Mouse (Mus musculus): ENCODE measurements around the gene Acot10.
"Not testable (repeated sequence)": the region's sequence is repeated elsewhere in the genome, so short reads cannot be mapped to it uniquely, and the experiment has no call there.

The Acot10 gene

GRCm38 (mm10) chr15:20666650-20667049 lies at the start of gene Acot10:
TSS of gene Acot10 (minus strand) at chr15:20666750.
- POLR2A ChIA-PET: no interaction called here
- CTCF ChIA-PET: no interaction called here

GRCm38 (mm10) chr15:20711859-20712258 lies 45.3 kb upstream of the Acot10 start:
- ChIA-PET CTCF (no interaction called here), POLR2A (no interaction called here)

GRCm38 (mm10) chr15:20696229-20696628 lies 29.7 kb upstream of the Acot10 start:
- ChIA-PET POLR2A (no interaction called here), CTCF (no interaction called here)

- ChIA-PET CTCF (interaction anchor here in 1 of 4 experiments (0.5 kb wide), 1 partner anchor 521 kb away, joined by 3 read pairs; no protein-coding TSS in a partner anchor), POLR2A (no interaction called here)
These were observed 17.6 kb upstream of the Acot10 start for GRCm38 (mm10) chr15:20684200-20684599.

- POLR2A ChIA-PET: no interaction called here
- CTCF ChIA-PET: no interaction called here
These were observed 16.2 kb upstream of the Acot10 start for GRCm38 (mm10) chr15:20682719-20683118.

GRCm38 (mm10) chr15:20669507-20669906 lies 3.0 kb upstream of the Acot10 start:
- POLR2A ChIA-PET, CTCF ChIA-PET: not testable (repeated sequence)

GRCm38 (mm10) chr15:20667989-20668388 lies 1.4 kb upstream of the Acot10 start:
- POLR2A ChIA-PET: no interaction called here
- CTCF ChIA-PET: interaction anchor here in 1 of 4 experiments (0.6 kb wide), 1 partner anchor 53 kb away, joined by 3 read pairs; no protein-coding TSS in a partner anchor

GRCm38 (mm10) chr15:20667350-20667749 lies 800 bp upstream of the Acot10 start:
- CTCF ChIA-PET: no interaction called here
- POLR2A ChIA-PET: no interaction called here

- CTCF ChIA-PET: no interaction called here
- POLR2A ChIA-PET: no interaction called here
These were observed 6.3 kb downstream of the Acot10 start for GRCm38 (mm10) chr15:20660221-20660620.

- ChIA-PET POLR2A (no interaction called here), CTCF (no interaction called here)
These were observed 23.6 kb downstream of the Acot10 start for GRCm38 (mm10) chr15:20642905-20643414.

GRCm38 (mm10) chr15:20639155-20639554 lies 27.4 kb downstream of the Acot10 start:
- ChIA-PET POLR2A (no interaction called here), CTCF (no interaction called here)

GRCm38 (mm10) chr15:20634593-20634992 lies 32.0 kb downstream of the Acot10 start:
- ChIA-PET CTCF (no interaction called here), POLR2A (no interaction called here)
